Mouse (Mus musculus) frontal cortex, adult 2 months (tissue): ENCODE measurements around the gene Msi2. TPM values are rescaled to one million over a fixed set of nuclear protein-coding genes. Genes with fewer than 3 reads are reported as not detected.

Experiments
- DNase-seq, 2 experiments: peaks; one replicate each; pipeline ENCODE4 v3.0.0; 2022; ENCODE audit warnings: low spot score in 1 of 2; ENCODE audit errors: extremely low spot score in 1 of 2
- polyA plus RNA-seq: library from polyadenylated mRNA; depleted of rRNA; stranded (reverse); fragments of >200 nt; gene quantifications from 2 replicates; pipeline ENCODE4 v1.2.3, GENCODE M21; 2012

Gene Msi2
- polyA plus RNA-seq, 1 experiment: 82.2 TPM

DNA sequence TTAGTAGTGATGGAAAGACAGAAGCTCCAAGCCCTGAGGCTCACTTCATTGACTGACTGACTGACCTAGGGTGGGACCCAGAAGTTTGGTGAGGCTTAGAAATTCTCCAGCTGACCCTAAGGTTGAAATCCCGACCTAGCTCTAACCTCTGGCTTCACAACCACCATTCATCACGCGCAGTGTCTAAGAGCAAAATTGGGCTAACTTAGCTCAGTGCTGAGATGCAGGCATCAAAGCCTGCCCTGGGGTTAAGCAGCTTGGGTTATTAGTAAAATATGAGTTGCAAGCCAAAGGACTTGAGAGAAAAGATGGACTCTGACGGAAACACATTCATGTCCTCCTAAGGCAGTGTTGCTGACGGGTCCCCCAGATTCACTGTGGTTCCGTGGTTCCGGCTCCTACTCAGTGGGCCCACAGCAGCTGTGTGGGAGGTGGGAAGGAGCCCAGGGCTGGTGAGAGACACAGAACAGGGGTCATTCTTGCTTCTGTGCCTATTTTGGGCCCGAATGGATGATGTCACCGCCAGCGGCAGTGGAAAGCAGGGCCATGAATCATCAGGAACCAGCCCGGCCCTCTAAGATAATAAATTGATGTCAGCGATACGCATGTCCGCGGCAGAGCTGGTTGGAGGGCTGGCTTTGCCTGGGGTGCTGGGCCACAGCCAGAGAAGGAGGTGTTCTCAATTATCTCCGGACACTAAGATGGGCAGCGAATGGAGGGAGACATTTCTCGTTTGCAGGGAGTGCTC lies 250.6 kb downstream of the Msi2 start:
- DNase-seq: peak in 1 of 2 experiments; percentile 62

- DNase-seq: no peak
Measured at GRCm38 (mm10) chr11:88463951-88464350, 254.4 kb downstream of the Msi2 start.

- DNase-seq: no peak
Measured at GRCm38 (mm10) chr11:88462789-88463188, 255.5 kb downstream of the Msi2 start.

DNA sequence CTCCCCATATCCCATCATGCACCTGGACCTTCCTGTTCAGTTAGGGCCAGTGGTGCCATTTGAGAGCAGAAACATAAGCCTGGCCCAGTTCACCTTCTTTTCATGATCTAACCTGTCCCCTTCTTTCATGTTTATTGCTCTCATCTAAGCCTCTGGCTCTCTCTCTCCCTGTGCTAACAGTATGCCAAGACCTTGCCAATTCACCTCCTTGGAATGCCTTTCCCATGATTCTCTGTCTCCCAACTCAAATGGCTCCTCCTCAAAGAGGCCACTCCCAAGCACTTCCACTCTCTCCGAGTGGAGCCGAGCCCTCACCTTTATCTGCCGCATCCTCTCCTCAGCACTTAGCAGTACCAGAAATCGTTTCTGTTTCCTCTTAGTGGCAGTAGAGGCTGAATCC lies 256.7 kb downstream of the Msi2 start:
- no peak for DNase-seq

- DNase-seq: no peak
Measured at GRCm38 (mm10) chr11:88459946-88460736, 258.2 kb downstream of the Msi2 start.

- no peak for DNase-seq
Measured at GRCm38 (mm10) chr11:88457241-88457738, 261.0 kb downstream of the Msi2 start.

DNA sequence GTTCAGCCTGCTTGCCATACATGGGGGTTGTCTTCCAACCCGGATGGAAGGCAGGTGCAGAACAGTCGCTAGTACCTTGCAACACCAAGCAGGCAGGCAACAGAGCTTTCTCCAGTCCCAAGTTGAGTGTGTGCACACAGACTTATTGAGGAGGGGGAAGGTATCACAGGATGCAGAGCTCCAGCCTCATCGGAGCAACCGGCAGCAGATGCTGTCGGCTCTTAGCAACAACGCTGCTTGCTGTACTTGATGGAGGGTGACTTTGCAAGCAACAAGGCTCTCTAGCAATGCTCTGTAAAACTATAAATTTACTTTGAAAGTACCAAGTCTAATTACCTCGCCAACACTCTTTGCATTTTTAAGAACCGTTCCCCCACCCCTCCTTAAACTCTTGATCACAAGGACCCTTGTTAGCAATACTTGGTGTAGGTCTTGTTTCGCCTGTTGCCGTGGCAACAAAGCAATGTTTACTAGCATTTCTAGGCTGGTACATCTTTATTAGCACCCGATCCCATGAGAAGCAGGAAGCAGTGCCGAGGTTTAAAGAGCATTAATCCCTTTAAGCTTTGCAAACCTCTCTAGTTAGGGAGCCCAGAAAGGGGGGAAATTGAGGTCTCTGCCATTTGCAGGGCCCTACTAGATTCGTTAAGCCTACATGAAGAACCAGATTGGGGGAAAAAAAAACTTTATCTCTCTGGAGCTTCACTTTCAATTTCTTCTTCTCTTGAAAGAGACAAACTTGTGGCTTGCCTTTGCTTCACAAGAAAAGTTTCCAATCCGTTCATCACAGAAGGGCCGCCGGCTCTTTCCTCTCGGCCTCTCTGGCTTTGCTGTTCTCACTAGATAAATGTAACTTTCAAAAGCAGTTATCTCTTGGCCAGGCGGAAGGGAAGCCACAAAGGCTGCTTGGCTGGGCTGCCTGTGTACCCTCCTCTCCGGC lies 263.2 kb downstream of the Msi2 start:
- no peak for DNase-seq

- DNase-seq: no peak
Measured at GRCm38 (mm10) chr11:88449180-88449579, 269.1 kb downstream of the Msi2 start.

GRCm38 (mm10) chr11:88448571-88448970 lies 269.7 kb downstream of the Msi2 start:
- no peak for DNase-seq

- no peak for DNase-seq
Measured at GRCm38 (mm10) chr11:88447350-88447749, 271.0 kb downstream of the Msi2 start.

GRCm38 (mm10) chr11:88443905-88444304 lies 274.4 kb downstream of the Msi2 start:
- DNase-seq: no peak

DNA sequence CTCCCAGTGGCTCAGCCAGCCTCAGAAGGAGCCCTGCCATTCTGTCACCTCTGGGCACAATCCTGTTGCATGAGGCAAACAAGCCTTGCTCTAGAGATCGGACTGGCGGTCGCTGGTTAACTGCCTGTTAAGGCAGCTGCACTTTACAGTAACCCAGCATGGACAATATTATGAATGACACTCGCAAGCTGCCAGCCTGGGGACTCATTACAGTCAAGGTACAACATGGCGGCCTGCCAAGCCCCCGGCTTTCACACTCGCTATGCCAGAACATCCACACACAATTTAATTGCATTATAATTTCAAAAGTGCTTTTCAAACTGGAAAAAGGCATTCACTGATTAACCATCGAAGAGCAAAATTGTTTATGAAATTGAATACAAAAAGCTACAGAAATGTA lies 275.0 kb downstream of the Msi2 start:
- DNase-seq: no peak

GRCm38 (mm10) chr11:88441871-88442740 lies 276.2 kb downstream of the Msi2 start:
- DNase-seq: no peak

- DNase-seq: no peak
Measured at GRCm38 (mm10) chr11:88438659-88439058, 279.7 kb downstream of the Msi2 start.

DNA sequence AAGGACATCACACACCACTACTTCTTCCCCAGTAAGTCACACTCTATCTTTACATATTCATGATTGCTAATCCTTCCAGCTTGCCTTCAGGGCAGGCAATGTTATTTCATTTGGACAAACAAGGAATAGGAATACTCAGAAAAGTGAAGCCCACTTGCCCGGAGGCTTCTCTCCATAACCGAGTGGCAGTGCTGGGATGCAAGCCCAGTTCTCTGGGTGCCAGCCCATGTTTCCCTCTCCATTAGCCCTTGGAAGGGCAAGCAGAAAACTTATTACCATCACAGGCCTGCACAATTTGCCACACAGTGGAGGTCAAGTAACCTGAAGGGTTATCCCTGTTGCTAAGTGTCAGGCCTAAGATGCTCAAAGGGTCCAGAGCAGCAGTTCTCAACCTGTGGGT lies 281.7 kb downstream of the Msi2 start:
- DNase-seq: no peak

DNA sequence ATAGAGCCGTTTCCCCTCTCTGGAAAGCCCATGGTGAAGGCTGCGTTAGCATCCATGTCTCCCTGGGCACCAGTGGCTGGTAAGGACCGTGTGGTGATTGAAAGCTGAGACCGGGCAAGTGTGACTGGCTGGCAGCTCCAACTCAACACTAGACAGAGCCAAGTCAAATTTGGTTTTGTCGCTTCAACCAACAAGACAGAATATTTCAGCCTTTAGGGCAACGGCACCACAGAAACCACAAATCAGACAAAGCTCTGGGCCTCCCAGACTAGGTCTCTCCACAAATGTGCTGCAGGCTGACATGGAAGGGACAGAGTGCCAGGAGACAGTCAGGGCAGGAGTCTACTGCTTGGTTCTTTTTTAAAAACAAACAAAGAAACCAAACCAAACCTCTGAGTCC lies 282.8 kb downstream of the Msi2 start:
- DNase-seq: no peak

DNA sequence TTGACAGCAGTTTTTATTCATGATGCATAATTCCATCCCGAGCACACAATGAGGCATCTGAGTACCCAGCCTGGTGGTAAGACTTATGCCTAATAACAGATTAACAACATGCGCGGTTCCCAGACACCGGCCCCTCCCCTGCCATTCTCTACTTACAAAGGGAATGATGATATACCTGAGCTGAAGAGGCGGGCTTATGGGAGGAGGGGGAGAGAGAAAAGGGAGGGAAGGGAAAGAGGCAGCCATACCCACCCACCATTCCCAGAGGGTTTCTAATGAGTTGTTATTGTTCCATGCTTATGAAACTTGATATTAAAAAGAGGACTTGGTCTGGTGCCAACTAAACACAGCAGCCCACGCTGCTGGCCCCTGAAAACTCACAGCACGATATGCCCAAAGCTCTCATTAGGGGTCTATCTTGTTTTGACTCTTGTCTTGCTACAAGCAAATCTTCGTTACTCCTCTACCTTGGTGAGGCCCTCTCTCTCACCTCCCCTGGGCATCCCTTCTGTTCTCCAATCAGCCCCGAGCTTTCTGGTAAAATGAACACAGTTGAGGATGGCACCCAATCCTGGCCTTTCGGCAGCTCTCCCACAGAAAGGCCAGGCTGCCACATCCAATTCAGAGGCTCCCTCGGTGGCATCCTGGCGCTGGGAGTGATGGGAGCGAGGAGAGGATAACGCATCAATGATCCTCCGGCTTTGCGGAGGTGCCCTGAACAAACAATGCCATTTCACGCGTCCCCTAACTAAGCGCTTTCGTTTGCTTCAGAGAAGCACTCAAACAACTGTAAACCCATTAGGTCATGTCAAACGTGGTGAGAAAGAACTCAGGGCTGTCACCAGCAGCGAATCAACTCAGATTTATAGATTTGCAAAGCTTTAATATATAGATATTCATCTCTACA lies 286.7 kb downstream of the Msi2 start:
- no peak for DNase-seq

DNA sequence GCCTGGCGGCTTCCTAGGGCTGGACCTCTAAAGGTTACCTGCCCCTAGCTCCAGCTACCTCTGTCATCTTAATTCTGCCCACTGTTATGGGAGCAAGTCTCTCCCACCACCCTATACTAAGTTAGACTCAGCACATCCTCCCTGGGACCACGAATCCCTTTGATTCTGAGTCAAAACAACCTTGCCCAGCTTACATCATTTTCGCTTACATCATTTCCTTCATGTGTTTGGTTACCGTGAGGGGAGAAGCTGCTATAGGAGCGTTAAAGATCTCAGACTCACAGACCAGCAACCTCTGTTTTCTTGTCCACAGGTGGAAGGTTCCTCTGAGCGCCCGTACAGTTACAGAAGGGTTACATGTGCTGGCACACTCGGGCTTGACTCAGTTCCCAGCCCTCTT lies 288.0 kb downstream of the Msi2 start:
- no peak for DNase-seq

GRCm38 (mm10) chr11:88429680-88430079 lies 288.6 kb downstream of the Msi2 start:
- no peak for DNase-seq
